Mouse (Mus musculus) Muller cell, postnatal 12 days (primary cell): ENCODE results near the gene Epas1.

ENCODE experiments used
- DNase-seq: peaks from one replicate; pipeline ENCODE4 v3.0.0-alpha.2; 2015; ENCODE audit errors: inconsistent ontology term

Epas1 gene

DNA sequence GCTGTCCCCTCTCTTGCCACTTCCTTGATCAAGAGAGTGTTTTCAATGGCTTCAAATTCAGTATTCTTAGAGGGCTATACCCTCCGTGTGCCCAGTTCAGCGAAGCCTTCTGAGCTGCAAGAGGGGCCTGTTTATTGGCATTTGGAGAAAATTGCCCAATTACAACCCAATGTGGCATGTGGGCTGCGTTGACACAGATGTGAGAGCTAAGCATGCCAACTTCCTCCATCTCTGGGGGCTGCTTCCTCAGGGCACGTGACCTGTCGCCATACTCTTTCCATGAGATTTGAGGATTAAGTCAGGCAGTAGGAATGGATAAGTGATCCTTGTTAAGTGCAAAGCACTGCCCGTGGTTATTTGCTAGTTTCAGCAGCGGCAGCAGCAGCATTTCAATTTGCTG is 34.3 kb downstream of the Epas1 start:
- no peak for DNase-seq

- no peak for DNase-seq
Observed at GRCm38 (mm10) chr17:86788316-86788715, 34.8 kb downstream of the Epas1 start.

DNA sequence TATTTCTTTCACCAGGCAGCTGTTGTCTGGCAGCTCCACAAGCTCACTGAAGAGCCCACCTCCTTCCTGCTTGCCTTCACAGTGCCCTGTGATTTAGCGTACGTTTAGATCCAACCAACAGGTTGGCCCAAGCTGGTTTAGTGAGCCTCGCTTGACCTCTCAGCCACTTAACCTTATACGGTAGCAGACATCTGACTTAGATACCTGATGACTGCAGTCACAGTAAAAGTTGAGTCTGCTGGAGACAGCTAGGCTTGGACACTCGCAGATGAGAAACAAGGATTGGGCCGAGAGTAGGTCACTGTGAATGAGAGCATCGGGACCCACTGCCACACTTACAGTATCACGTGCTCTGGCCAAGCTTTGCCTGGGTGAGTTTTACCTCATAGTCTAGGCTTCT is 38.4 kb downstream of the Epas1 start:
- DNase-seq: no peak

GRCm38 (mm10) chr17:86795773-86796172 is 42.3 kb downstream of the Epas1 start:
- no peak for DNase-seq

- no peak for DNase-seq
Observed at GRCm38 (mm10) chr17:86797031-86797430, 43.5 kb downstream of the Epas1 start.

GRCm38 (mm10) chr17:86798460-86798859 is 45.0 kb downstream of the Epas1 start:
- DNase-seq: no peak

DNA sequence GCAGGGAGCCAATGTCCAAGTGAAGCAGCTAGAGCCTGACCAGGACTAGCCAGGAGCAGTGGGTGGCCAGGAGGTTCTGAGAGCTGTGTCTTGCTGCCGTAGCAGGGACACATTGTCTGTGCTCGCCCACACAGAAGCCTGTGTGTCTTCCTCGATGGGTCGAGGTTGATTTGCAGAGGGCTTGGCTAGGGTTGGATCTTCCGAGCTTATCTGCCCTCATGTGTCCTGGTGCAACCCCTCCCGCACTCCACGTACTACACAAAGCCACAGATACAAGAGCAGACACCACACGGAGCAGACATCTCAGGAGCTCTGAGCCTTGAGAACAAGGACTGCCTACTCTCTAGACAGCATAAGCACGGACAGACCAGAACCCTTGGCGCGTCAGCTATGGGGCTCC is 45.5 kb downstream of the Epas1 start:
- DNase-seq: peak; percentile 36

GRCm38 (mm10) chr17:86800535-86800934 is 47.0 kb downstream of the Epas1 start:
- DNase-seq: no peak

DNA sequence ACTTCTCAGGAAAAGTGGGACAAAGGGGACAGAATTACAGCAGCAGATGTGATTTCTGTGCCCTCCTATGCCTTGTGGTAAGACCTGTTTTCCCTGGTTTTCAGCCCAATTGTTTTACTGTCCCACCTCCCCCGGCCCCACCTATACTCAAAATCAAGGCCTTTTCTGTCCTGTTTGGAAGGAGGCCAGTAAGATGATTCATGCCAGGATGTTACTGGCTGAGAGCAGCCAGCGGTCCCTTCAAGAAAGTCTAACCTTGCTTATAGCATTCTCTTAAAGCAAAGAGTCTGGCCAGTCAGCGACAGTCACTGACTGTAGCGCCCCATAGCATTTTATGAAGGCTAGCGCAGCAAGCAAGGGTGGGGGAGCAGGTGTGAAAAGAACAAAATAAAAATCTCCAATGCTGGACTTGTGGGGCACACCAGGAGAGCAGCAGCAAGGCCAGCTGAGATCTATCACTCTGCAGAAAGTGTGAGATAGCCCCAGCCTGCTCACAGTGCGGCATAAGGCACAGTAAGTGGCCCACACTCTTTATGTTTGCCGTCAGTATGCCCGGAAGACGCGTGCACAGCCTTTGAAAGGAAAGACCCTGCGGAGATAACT is 47.8 kb downstream of the Epas1 start:
- DNase-seq: peak; percentile 42

DNA sequence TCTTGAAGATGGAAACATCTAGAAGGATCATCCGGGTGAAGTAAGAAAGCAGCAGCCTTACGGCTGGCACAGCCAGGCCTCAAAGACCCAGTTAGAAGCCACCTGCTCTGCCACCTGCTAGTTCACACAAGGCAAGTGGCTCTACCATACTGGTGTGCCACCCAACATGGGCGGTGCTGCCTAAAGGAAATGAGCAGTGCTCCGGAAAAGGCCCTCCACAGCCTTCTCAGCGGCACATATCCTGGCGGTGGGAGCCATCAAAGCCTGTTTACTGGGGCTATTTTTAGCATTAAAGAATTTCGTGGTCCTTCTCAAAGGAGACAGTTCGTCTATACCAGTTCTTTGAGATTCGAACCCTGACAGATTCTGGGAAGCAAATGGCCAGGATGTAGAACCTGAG is 48.4 kb downstream of the Epas1 start:
- no peak for DNase-seq

DNA sequence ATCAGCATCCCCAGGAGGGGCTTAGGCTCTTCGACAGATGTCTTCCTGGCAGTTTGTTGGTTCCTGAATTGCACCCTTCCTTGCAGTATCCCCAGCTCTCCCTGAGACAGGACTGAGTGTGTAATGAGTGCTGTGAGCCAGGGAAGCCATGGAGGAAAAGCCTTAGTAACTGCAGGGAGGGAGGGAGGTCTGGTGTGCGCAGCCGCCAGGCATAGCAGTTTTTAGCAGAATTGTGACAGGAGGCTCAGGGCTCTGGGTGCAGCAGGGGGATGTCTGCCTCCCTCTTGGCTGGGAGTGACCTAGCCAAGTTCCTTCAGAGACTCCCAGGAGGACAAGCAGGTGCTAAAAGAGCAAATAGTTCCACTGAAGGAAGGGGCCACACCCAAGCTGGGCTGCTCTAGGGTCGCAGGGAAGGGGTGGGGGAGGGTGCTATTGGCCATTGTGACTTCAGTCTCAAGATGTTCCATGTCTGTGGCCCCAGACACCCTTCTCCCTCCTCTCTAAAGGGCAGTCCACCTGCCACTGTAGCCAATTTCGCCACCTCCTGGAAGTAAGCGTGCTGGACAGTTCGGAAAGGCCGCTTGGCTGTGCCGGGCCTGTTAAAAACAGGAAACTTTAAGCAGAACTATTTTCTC is 49.0 kb downstream of the Epas1 start:
- no peak for DNase-seq

GRCm38 (mm10) chr17:86803147-86803546 is 49.6 kb downstream of the Epas1 start:
- DNase-seq: no peak

DNA sequence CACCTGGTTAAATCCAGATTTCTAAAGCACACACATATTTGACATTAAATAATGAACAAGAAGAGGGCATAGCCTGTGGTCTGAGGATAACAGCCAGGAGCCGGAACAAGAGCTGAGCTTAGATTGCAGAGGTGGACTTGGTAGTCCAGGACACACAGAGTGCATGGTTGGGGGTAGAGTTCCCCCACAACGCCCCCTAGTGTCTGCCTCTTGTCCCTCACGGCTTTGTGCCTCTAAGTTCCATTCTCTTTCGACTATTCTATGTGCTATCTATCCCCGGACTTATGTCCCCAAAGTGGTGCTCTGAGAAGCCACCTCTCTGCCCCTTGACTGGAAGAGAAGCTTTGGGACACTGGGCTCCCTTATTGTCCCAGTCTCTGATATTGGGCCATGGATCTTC is 50.2 kb downstream of the Epas1 start:
- no peak for DNase-seq

- DNase-seq: peak; percentile 88
Observed at GRCm38 (mm10) chr17:86812029-86812428, 58.5 kb downstream of the Epas1 start.

- DNase-seq: no peak
Observed at GRCm38 (mm10) chr17:86814320-86814719, 60.8 kb downstream of the Epas1 start.

- no peak for DNase-seq
Observed at GRCm38 (mm10) chr17:86815016-86815865, 61.7 kb downstream of the Epas1 start.

- no peak for DNase-seq
Observed at GRCm38 (mm10) chr17:86822017-86822737, 68.7 kb downstream of the Epas1 start.

- no peak for DNase-seq
Observed at GRCm38 (mm10) chr17:86824502-86825162, 71.1 kb downstream of the Epas1 start.

DNA sequence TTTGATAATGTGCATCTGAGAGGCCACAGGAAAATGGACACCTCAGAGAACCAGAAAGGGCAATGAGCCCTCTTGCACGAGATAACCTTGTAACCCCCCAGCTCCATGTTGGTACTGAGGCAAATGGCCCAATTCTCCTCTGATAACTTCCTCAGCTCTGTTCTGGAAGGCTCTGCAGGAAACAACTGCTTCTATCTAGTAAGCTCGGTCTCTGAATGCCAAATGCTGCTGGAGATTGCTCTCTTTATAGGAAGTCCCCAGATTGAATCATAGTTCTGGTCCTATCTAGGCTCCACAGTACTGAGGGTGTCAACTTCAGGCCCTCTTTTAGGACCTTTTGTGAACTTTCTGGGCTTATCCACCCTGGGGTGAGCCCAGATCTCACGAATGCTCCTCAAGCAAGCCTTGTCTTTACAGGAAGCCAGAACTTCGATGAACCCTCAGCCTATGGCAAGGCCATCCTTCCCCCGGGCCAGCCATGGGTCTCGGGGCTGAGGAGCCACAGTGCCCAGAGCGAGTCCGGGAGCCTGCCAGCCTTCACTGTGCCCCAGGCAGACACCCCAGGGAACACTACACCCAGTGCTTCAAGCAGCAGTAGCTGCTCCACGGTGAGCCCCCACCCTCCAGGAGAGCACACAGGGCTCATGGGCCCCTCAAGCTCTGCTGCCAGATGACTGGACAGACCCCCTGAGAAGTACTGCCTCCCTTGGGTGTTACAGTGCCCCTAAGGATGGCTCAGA is 71.8 kb downstream of the Epas1 start:
- no peak for DNase-seq

DNA sequence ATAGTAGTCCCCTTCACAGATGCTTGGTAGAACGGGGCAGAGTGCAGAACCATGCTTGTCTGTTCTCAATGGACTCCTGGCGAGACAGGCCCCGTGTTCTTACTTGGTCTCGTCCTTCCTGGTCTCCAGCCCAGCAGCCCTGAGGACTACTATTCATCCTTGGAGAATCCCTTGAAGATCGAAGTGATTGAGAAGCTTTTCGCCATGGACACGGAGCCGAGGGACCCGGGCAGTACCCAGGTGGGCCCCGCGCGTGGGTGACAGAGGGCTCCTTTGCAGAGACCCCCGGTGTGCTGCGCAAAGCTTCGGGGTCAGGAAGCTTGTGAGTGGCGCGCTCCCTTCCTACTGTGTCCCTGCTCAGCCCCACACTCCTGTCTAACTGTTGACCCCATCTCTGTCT is 72.9 kb downstream of the Epas1 start:
- no peak for DNase-seq
